Mouse (Mus musculus): ENCODE data around the gene Map3k13.
"Not testable (repeated sequence)": the region's sequence is repeated elsewhere in the genome, so short reads cannot be mapped to it uniquely, and the experiment has no call there.

Gene Map3k13

DNA sequence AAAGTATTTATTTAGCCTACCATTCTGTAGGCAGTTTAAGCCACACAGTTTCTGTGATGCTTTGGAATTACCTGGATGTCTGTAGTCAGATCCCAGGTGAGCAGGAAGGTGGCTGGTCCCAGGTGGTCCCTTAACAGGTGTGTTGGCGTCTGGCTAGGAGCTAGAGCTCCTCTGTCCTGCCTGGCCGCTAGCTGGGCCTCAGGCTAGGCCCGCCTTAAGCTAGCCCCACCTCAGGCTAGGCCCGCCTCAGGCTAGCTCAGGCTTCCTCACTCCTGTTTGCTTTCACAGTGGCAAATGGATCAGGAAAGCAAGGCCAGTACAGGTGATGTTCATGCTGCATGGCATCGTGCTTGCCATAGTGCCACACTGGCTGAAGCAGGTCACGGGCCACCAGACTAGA lies 112.8 kb downstream of the Map3k13 start:
- DNase-seq (ENCODE audit: low spot score) = no peak

DNA sequence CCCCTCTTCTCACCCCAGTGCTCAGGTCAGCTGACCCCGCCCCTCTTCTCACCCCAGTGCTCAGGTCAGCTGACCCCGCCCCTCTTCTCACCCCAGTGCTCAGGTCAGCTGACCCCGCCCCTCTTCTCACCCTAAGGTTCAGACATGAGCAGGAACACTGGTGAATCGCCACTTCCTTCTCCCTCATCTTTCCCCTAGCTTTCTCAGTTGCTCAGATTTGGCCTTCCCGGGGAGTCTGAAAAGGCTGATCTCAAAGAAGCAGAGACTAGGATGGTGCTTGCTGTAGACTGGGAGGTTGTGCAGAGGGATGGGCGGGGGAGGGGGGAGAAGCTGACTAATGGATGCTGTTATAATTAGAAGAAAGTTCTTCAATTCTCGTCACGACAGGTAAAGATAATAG lies 114.8 kb downstream of the Map3k13 start:
- not testable (repeated sequence) for DNase-seq (ENCODE audit: low spot score)

DNA sequence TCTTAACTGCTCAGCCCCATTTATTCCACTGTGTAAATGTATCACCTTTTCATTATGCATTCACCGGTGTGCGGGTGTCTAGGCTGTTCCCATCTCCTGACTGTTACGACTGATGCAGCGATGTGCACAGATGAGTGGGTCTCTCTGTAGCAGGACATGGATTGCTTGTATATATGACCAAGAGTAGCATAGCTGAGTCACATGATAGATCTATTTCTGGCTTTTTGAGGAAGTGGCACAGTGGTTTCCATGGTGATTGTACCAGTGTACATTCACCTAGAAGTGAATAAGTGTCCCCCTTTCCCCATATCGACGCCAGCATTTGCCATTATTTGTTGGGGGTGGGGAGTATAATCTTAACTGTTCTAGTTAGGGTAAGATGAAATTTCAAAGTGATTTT lies 119.2 kb downstream of the Map3k13 start:
- DNase-seq (ENCODE audit: low spot score) = no peak

DNA sequence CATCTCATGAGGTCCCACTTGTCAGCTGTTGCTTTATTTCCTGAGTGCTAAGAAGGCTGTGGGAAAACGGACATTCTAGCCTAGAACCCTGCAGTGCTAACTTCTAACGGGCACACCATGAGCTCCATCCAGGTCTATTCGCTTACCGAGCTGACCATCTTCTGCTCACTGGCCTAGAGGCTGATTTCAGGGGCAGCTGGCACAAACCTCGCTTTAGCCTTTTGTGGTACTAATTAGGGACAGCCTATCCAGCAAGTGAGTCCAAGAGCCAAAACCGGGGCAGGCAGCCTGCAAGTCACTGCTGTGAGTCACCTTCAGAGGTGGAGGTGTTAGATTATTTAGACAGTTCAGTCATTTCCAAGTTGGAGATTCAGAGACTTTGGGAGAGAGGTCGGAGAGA lies 122.5 kb downstream of the Map3k13 start:
- DNase-seq (ENCODE audit: low spot score) = no peak

DNA sequence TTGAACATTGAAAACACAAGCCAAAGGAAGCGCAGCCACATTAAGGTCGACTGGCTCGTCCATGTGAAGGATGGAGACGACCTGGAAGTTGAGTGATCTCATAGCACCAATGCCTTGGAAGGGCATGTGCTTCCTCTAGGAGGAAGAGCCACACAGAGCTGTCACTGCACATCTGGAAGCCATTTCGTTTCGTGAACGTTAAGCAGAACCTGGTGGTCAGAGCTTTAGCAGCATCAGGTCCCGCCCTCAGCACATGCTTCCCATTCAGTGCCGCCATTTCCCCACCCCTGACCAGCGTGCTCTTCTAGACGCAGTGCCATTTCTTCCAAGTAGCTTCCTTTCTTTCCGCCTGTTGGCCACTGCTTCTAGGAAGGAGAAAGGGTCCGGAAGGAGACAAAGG lies 134.3 kb downstream of the Map3k13 start:
- DNase-seq (ENCODE audit: low spot score) = no peak

DNA sequence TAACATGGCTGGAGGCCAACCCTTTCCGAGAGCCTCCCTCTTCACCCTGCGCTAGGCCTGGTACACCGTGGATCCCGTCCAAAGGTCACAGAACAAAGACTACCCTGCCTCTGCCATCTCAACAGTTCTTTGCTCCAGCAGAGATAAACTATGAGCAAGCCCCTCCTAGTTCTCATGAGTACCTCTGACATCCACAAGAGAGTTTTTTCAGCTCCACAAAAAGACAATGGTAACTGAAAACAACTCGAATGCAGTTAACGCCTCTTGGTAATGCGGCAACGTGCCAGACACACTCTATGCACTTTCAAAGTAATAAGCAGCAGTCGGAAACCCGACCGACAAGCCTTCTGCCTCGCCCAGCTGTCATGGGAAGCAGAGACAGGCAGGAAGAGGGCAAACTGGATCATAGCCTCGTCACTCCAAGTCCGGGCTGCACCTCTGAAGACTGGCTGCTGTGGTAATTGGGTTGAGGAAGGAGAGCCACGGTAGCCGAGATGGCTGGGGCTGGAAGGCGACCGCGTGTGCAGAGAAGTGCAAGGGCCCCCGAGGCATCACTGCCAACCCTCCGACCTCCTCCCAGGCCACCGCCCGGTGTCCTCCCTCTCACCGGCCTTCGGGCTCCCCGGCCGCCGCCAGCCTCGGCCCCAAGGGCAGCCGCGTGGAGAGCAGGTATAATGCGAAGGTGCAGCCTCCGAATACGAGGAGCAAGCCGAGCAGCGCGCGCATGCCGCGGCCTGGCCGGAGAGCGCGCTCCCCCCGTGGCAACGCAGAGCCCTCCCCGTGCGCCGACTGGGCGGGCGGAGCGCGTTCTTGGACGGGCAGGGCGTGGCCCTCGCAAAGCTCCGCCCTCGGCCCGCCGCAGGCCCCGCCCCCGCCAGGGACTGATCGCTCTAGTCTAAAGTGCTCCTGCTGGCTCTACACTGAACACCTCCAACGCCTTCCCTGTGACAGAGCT lies 152.9 kb downstream of the Map3k13 start, which contains the start of gene Tmem41a:
Gene Tmem41a (minus strand): TSS at position 792 of the 955 bp plus-strand sequence.
- peak; percentile 90 for DNase-seq (ENCODE audit: low spot score)

DNA sequence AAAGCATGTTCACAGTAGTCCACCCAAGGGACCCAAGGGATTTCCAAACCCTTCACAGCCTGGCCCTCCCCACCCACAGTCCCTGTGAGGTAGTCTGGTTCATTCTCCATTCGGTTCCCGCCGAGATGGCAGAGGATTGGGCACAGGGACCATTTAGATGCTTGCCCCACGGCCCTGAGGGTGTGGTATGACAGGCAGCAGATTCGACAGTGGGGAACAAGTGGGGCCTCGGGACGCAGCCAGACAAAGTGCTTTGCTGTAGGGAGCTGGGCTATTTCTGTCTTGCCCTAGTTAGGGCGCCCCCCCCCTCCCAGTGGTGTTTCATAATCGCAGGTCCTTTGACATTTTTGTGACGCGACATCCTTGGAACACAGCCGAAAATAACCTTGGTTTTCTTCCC lies 161.4 kb downstream of the Map3k13 start:
- no peak for DNase-seq (ENCODE audit: low spot score)

DNA sequence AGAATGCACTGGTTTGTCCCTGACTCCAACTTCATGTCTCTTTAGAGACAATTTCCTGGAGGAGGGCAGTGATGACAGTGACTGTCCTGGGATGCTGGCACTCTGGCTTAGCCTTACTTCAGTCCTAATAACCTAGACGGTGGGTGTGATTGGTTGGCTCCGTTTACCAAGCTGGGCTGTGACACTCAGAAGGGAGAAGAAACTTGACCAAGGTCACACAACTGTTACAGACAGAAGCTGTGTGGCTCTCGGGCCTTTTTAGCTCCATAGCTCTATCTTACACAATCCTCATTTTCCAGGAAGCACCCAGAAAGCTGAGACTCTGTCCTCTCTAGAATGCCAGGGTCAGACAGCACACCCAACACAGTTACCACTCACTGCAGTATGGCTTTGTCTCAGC lies 171.4 kb downstream of the Map3k13 start:
- DNase-seq (ENCODE audit: low spot score) = no peak

DNA sequence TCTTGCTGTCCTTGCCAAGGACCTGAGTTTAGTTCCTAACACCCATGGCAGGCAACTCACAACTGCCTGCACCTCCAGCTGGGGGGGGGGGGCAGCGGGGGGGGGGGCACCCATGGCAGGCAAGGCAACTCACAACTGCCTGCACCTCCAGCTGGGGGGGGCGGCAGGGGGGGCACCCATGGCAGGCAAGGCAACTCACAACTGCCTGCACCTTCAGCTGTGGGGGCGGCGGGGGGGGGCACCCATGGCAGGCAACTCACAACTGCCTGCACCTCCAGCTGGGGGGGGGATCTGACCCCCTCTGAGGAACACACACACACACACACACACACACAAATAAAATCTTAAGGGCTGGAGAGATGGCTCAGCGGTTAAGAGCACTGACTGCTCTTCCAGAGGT lies 175.7 kb downstream of the Map3k13 start:
- DNase-seq (ENCODE audit: low spot score) = no peak

DNA sequence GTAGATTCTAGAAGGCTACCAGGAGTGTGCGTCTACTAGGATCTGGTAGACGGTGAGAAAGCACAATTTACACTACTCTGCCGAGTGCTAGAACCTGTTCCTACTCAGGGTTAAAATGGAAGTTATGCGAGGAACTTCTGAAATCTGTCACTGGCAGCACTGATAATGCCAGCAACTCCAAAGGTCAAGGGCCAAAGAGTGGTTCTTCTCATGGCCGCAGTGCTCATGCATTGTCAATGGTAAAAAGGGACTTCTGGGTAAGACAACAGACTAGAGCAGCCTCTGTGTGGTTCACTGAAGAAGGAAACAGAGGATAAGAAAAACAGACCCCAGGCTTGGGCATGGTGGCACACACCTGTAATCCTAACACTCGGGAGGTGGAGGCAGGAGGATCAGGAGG lies 176.4 kb downstream of the Map3k13 start:
- no peak for DNase-seq (ENCODE audit: low spot score)

DNA sequence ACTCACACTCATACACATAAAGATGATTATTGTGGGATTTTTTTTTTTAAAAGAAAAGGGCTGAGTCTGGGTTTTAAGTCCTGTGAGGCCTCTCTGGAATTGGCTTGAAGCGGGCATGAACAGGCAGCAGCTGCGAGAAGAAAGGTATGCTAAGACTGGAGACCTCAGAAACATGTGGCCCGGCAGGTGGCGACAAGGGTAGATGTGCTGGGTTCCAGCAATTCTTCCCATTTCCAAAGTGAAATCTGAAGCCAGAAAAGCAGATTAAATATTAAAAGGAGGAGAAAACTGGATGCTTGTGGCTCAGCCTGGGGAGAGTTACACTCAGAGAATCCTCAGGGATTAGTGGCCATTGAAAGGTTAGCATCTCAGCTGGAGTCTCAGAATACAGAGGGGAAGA lies 177.3 kb downstream of the Map3k13 start:
- DNase-seq (ENCODE audit: low spot score) = no peak

DNA sequence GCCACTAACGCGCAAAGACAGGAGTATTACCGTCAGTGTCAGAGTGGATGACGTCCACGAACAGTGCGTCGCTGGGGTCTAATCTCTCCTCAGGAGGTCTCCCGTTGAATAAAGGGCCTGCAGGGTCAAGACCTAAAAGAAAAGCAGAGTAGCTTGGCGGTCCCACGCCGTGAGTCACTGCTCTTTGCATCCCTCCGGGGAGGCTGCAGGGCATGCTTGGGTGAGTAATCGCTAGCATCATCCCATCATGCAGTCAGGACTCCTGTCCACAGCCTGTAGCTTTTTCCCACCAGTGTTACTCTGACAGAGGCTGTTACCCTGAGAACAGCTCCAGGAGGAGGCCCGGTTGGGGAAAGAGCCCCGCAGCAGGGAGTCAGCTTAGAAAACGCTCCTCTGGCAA lies 182.1 kb downstream of the Map3k13 start:
- no peak for DNase-seq (ENCODE audit: low spot score)

DNA sequence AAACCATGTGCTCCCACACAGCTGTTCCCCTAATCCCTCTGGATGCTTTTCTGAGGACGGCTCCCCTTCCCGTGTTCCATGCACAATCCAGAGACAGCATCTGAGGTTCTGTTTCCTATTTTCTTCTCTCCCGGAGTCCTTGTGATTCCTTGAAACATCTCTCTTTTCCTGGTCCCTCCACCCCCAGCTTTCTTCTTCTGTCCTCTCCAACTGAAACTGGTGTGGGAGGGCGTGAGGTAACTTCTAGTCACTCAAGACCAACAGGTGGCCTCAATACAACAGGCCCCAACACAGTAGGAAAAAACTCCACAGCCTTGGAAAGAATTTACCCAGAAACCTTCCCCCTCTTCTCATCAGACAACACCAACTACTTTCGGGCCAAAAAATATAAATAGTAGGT lies 183.2 kb downstream of the Map3k13 start:
- no peak for DNase-seq (ENCODE audit: low spot score)
